Mouse (Mus musculus): ENCODE data around the gene Rabgap1l.

DNA sequence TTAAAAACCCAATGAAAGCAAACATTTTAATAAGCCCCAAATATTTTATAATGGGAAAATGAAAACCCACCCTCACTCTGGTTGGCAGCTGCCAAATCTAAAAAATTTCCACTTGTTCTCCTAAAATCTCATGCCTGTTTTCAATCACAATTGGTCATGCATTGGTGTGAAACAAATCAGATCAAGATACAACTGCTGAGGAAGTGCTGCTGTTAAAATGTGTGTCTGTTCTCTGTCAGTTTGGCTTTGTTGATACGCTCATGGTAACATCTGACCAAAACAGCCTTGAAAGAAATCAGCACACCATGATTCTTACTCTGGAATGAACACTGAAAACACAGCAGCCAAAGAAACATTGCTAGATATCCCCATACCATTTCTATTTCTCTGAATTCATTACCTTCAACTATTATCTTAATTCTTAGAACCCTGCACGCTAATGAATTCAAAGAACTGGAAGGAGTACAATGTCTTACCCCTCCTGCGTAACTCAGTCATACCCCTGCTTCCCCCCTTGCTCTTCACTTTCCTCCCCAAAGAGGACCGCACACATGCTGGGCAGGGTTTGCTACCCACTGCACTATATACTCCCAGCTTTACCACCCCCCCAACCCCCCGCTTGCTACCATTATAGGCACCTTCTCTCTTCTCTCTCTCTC lies 375.7 kb downstream of the Rabgap1l start:
- TF ChIP-seq EP300 (IDR thresholded peaks at IDR 0.05; ENCODE audit: insufficient read depth, low read depth, low read length) (no peak), CTCF (IDR thresholded peaks at IDR 0.05; ENCODE audit: low read depth, low read length) (no peak), POLR2A (IDR thresholded peaks at IDR 0.05; ENCODE audit: insufficient read depth, low read length) (no peak)
